ENCODE assay signal across 21 mouse cellular contexts in the genomic region with DNA sequence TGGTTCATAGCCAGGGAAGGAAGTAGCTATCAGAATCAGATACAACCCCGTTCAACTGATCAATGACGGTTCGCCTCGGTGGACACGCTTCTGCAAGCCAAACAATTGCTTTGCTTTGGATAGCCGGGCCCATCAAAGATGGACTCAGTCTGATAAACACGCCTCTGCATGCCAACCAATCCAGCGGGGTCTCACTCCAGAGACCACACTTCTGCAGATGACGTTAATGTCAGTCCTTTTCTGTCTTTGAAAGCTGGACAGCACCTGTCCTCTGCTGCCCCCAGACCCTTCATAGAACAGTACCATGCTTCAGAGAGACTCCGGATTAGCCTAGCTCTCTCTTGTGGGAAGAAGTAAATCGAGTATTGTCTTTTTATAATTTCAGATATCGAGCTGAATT. TPM values are rescaled to one million over a fixed set of nuclear protein-coding genes. Genes with fewer than 3 reads are reported as not detected.
A peak's percentile ranks its signal among the peaks of the same experiment; 100 is the strongest.
DNase-seq lines count a peak whose midpoint lies in the region; ATAC-seq and TF ChIP-seq lines count a peak whose summit lies in the region.
"Had no signal": no experiment of that assay in that cellular context is flagged by ENCODE, and none has a peak within 500 bp of the region (broad histone marks: within the 10 kb centered on the region; RNA-seq: fewer than 3 reads in every experiment).

No protein-coding gene starts in this region.

- no peaks in the 10 kb centered on the region for H3K27me3 ChIP-seq in hindbrain, embryonic 13.5 days
- H3K27me3 ChIP-seq in hindbrain, embryonic 11.5 days (ENCODE audit: control insufficient read depth, insufficient read depth, low read length) = no peaks in the 10 kb centered on the region
- H3K27me3 ChIP-seq in kidney, embryonic 16.5 days (ENCODE audit: insufficient read depth, low read length) = no peaks in the 10 kb centered on the region
- no peaks in the 10 kb centered on the region for H3K27me3 ChIP-seq in neural tube, embryonic 15.5 days (replicated peaks)
- H3K27me3 ChIP-seq: embryonic facial prominence, embryonic 12.5 days; forebrain, embryonic 12.5 days; heart, embryonic 12.5 days; intestine, embryonic 15.5 days had no signal

- H3K4me1 ChIP-seq in hindbrain, embryonic 13.5 days (replicated peaks) = peaks cover 6% of the 10 kb centered on the region; the same call in 1 of the 2 replicates
- H3K4me1 ChIP-seq in hindbrain, embryonic 11.5 days (replicated peaks; ENCODE audit: control insufficient read depth, insufficient read depth, low read length) = no peaks in the 10 kb centered on the region
- peaks cover 5% of the 10 kb centered on the region; the same call in 1 of the 2 replicates for H3K4me1 ChIP-seq in kidney, embryonic 16.5 days (ENCODE audit: insufficient read depth, low read length)
- peaks cover 3 to 12% of the 10 kb centered on the region in 2 experiments; a peak in 2 of 4 replicates for H3K4me1 ChIP-seq in ES-E14 (ENCODE audit: control insufficient read depth in 2 of 2, insufficient read depth in 2 of 2, low read length in 2 of 2, poor library complexity in 1 of 2)
- H3K4me1 ChIP-seq in neural tube, embryonic 15.5 days = peaks cover 3% of the 10 kb centered on the region; the same call in 1 of the 2 replicates
- H3K4me1 ChIP-seq: embryonic facial prominence, embryonic 12.5 days; heart, embryonic 12.5 days; intestine, embryonic 15.5 days had no signal

- ATAC-seq in hindbrain, embryonic 13.5 days (ENCODE audit: low FRiP score) = peak; percentile 54; the same call in 1 of the 2 replicates
- ATAC-seq in hindbrain, embryonic 11.5 days (ENCODE audit: low FRiP score) = no peak
- 0 out of 2 replicates have a peak, but pooled peaks have one; percentile 54 for ATAC-seq in kidney, embryonic 16.5 days (ENCODE audit: low FRiP score, low TSS enrichment)
- 0 out of 2 replicates have a peak, but pooled peaks have one; percentile 40 for ATAC-seq in neural tube, embryonic 15.5 days (ENCODE audit: low FRiP score)
- ATAC-seq: forebrain, postnatal 0 days; intestine, embryonic 15.5 days had no signal

- H3K27ac ChIP-seq in hindbrain, embryonic 13.5 days = no peak overlapping the region; the same call in 1 of the 2 replicates
- H3K27ac ChIP-seq in hindbrain, embryonic 11.5 days (ENCODE audit: low read depth, low read length) = no peak overlapping the region
- peak overlapping the region; percentile 35; the same call in 1 of the 2 replicates for H3K27ac ChIP-seq in kidney, embryonic 16.5 days (ENCODE audit: low read length)
- peak overlapping the region; percentile 24; the same call in 1 of the 2 replicates for H3K27ac ChIP-seq in ES-E14 (ENCODE audit: insufficient read depth, low read depth, low read length, poor library complexity, severe bottlenecking)
- H3K27ac ChIP-seq in neural tube, embryonic 15.5 days (replicated peaks) = no peak overlapping the region
- H3K27ac ChIP-seq: embryonic facial prominence, embryonic 12.5 days; forebrain, embryonic 12.5 days; intestine, embryonic 15.5 days had no signal

- no peaks in the 10 kb centered on the region for H3K9me3 ChIP-seq in hindbrain, embryonic 13.5 days
- H3K9me3 ChIP-seq in hindbrain, embryonic 11.5 days (ENCODE audit: control insufficient read depth, low read length) = no peaks in the 10 kb centered on the region
- no peaks in the 10 kb centered on the region for H3K9me3 ChIP-seq in kidney, embryonic 16.5 days (ENCODE audit: low read length)
- H3K9me3 ChIP-seq in ES-E14 (ENCODE audit: control insufficient read depth, insufficient read depth, low read depth, low read length) = no peaks in the 10 kb centered on the region
- H3K9me3 ChIP-seq in neural tube, embryonic 15.5 days (replicated peaks) = no peaks in the 10 kb centered on the region
- H3K9me3 ChIP-seq: embryonic facial prominence, embryonic 12.5 days; forebrain, embryonic 12.5 days; heart, embryonic 12.5 days; intestine, embryonic 15.5 days had no signal

- no peaks in the 10 kb centered on the region for H3K36me3 ChIP-seq in hindbrain, embryonic 13.5 days
- H3K36me3 ChIP-seq in hindbrain, embryonic 11.5 days (ENCODE audit: control insufficient read depth, insufficient read depth, low read length) = no peaks in the 10 kb centered on the region
- no peaks in the 10 kb centered on the region for H3K36me3 ChIP-seq in kidney, embryonic 16.5 days (ENCODE audit: insufficient read depth, low read length)
- no peaks in the 10 kb centered on the region for H3K36me3 ChIP-seq in ES-E14 (ENCODE audit: control insufficient read depth, insufficient read depth, low read length, poor library complexity, severe bottlenecking)
- H3K36me3 ChIP-seq in neural tube, embryonic 15.5 days = no peaks in the 10 kb centered on the region
- H3K36me3 ChIP-seq: embryonic facial prominence, embryonic 12.5 days; forebrain, embryonic 12.5 days; intestine, embryonic 15.5 days had no signal

- WGBS in hindbrain, embryonic 13.5 days = 61% methylated on average over 12 of the region's 12 CpGs
- WGBS in hindbrain, embryonic 11.5 days = 64% methylated on average over 12 of the region's 12 CpGs
- 61% methylated on average over 12 of the region's 12 CpGs for WGBS in kidney, embryonic 16.5 days
- WGBS in neural tube, embryonic 15.5 days = 68% methylated on average over 12 of the region's 12 CpGs

- H3K4me3 ChIP-seq in hindbrain, embryonic 13.5 days = no peak overlapping the region
- H3K4me3 ChIP-seq in hindbrain, embryonic 11.5 days (ENCODE audit: low read depth, low read length) = no peak overlapping the region
- H3K4me3 ChIP-seq in kidney, embryonic 16.5 days (ENCODE audit: low read length) = no peak overlapping the region
- no peak overlapping the region for H3K4me3 ChIP-seq in ES-E14 (ENCODE audit: insufficient read depth in 1 of 2, low read depth in 1 of 2, low read length in 2 of 2, poor library complexity in 1 of 2, severe bottlenecking in 1 of 2)
- no peak overlapping the region for H3K4me3 ChIP-seq in neural tube, embryonic 15.5 days (replicated peaks)
- H3K4me3 ChIP-seq: embryonic facial prominence, embryonic 12.5 days; forebrain, embryonic 12.5 days; heart, embryonic 12.5 days; intestine, embryonic 15.5 days had no signal

- in situ Hi-C loops in ES-E14 (cut with MboI; ENCODE audit: low sequenced_read_pairs in 2 of 2, unreplicated experiment in 2 of 2) = no loop called here

- no peak for DNase-seq in hindbrain, embryonic 11.5 days (ENCODE audit: low spot score)
- no peak for DNase-seq in kidney, postnatal 25 days
- no peak for DNase-seq in ES-E14 (ENCODE audit: low read depth, low spot score)
- DNase-seq in heart, postnatal 25 days (ENCODE audit: low spot score) = no peak
- DNase-seq: adrenal gland, postnatal 14 days; cerebellum, adult 11-12 months; cerebellum, adult 9-10 months; cerebellum, postnatal 25 days; forebrain, postnatal 0 days; gastrocnemius, postnatal 14 days; heart, postnatal 36 days had no signal

- intact Hi-C loops in heart, postnatal 25 days (cut with DNase I) = no loop called here

- no peak overlapping the region for H3K9ac ChIP-seq in hindbrain, embryonic 13.5 days
- H3K9ac ChIP-seq in hindbrain, embryonic 11.5 days (ENCODE audit: low read depth, low read length) = no peak overlapping the region
- no peak overlapping the region for H3K9ac ChIP-seq in kidney, embryonic 16.5 days (replicated peaks; ENCODE audit: low read length)
- no peak overlapping the region for H3K9ac ChIP-seq in ES-E14 (ENCODE audit: insufficient read depth, low read depth, low read length, poor library complexity, severe bottlenecking)
- no peak overlapping the region for H3K9ac ChIP-seq in neural tube, embryonic 15.5 days (replicated peaks)
- H3K9ac ChIP-seq: embryonic facial prominence, embryonic 12.5 days; forebrain, embryonic 12.5 days; forebrain, postnatal 0 days; heart, embryonic 12.5 days; intestine, embryonic 15.5 days had no signal

- H3K4me2 ChIP-seq in hindbrain, embryonic 13.5 days = no peak overlapping the region
- no peak overlapping the region for H3K4me2 ChIP-seq in hindbrain, embryonic 11.5 days (replicated peaks; ENCODE audit: low read depth, low read length)
- no peak overlapping the region for H3K4me2 ChIP-seq in kidney, embryonic 16.5 days (replicated peaks; ENCODE audit: low read depth, low read length)
- H3K4me2 ChIP-seq in neural tube, embryonic 15.5 days = no peak overlapping the region
- H3K4me2 ChIP-seq: embryonic facial prominence, embryonic 12.5 days; forebrain, embryonic 12.5 days; heart, embryonic 12.5 days; intestine, embryonic 15.5 days had no signal

TF ChIP-seq in ES-E14, 5 proteins besides CTCF, POLR2A, EP300 and RAD21:
- no peak for TF ChIP-seq CHD2 (IDR thresholded peaks at IDR 0.05; ENCODE audit: low read depth, low read length)
- no peak for TF ChIP-seq ZNF384 (IDR thresholded peaks at IDR 0.05; ENCODE audit: low read depth, low read length)
- no peak for TF ChIP-seq MAFK (IDR thresholded peaks at IDR 0.05; ENCODE audit: insufficient read depth, low read depth, low read length)

RNA-seq across cellular contexts. Expression of gene Usp29, which starts 29.3 kb away (rescaled TPM):
- polyA plus RNA-seq in hindbrain, embryonic 13.5 days (2015; fragmentation: Nextera tagmentation; extraction: Ambion mirVana) = 28.7 and 30.2 TPM in 2 replicates
- 12.4 and 15.1 TPM in 2 replicates for polyA plus RNA-seq in hindbrain, embryonic 11.5 days (2014; fragmentation: Nextera tagmentation; extraction: Ambion mirVana)
- polyA plus RNA-seq in kidney, embryonic 16.5 days (2015; fragmentation: Nextera tagmentation; extraction: Ambion mirVana) = 5.2 and 6.5 TPM in 2 replicates
- total RNA-seq in ES-E14 (2012; rRNA removed) = 2.5 and 4.5 TPM in 2 replicates
- 25.6 and 32.1 TPM in 2 replicates for polyA plus RNA-seq in neural tube, embryonic 15.5 days (2015; fragmentation: Nextera tagmentation; extraction: Ambion mirVana)
- under 1 TPM; 0.10 to 0.11 TPM for total RNA-seq in heart, postnatal 25 days (2021)
- total RNA-seq: heart, adult 8-10 months; MEL had no signal
- polyA plus RNA-seq: gonadal fat pad, adult 2 months had no signal

RNA-seq across cellular contexts. Expression of gene Peg3, which starts 29.5 kb away (rescaled TPM):
- polyA plus RNA-seq in hindbrain, embryonic 13.5 days (2015; fragmentation: Nextera tagmentation; extraction: Ambion mirVana) = 69.9 and 77.2 TPM in 2 replicates
- 112 and 126 TPM in 2 replicates for polyA plus RNA-seq in hindbrain, embryonic 11.5 days (2014; fragmentation: Nextera tagmentation; extraction: Ambion mirVana)
- polyA plus RNA-seq in kidney, embryonic 16.5 days (2015; fragmentation: Nextera tagmentation; extraction: Ambion mirVana) = 145 and 166 TPM in 2 replicates
- total RNA-seq in ES-E14 (2012; rRNA removed) = 27.4 and 80.4 TPM in 2 replicates
- polyA plus RNA-seq in neural tube, embryonic 15.5 days (2015; fragmentation: Nextera tagmentation; extraction: Ambion mirVana) = 103 and 104 TPM in 2 replicates
- total RNA-seq in heart, postnatal 25 days (2021) = 10 to 100 TPM; 14.9 to 16.3 TPM
- total RNA-seq: MEL had no signal

Comparison
In these comparisons a context has a peak if more than half of its experiments do, and no peak if none do; other contexts are left out.
1. H3K27ac ChIP-seq: peak in kidney, embryonic 16.5 days (single experiment) and ES-E14 (single experiment); none in hindbrain, embryonic 13.5 days (single experiment), hindbrain, embryonic 11.5 days (single experiment) and neural tube, embryonic 15.5 days (single experiment).